Mouse (Mus musculus): ENCODE results near the gene Pcsk4. TPM values are rescaled to one million over a fixed set of nuclear protein-coding genes. Genes with fewer than 3 reads are reported as not detected.

The Pcsk4 gene
- polyA plus RNA-seq, 1 experiment from 2014 or later = 2.6 TPM

GRCm38 (mm10) chr10:80317011-80317410, 12.3 kb downstream of the Pcsk4 start:
- H3K4me3 ChIP-seq = no peak overlapping the region
- H3K4me2 ChIP-seq (replicated peaks) = no peak overlapping the region
- peaks cover 66% of the 10 kb centered on the region for H3K36me3 ChIP-seq
- H3K4me1 ChIP-seq = peaks cover 61% of the 10 kb centered on the region
- no peaks in the 10 kb centered on the region for H3K9me3 ChIP-seq
- H3K9ac ChIP-seq (replicated peaks) = no peak overlapping the region; the same call in 1 of the 2 replicates
- WGBS = 57% methylated on average over 10 of the region's 10 CpGs
- peak overlapping the region; percentile 4; the same call in 1 of the 2 replicates for H3K27ac ChIP-seq (replicated peaks)
- no peak for ATAC-seq (replicated peaks)
- no peaks in the 10 kb centered on the region for H3K27me3 ChIP-seq

- Histone ChIP-seq H3K4me2 (replicated peaks) (no peak overlapping the region), H3K36me3 (peaks cover 73% of the 10 kb centered on the region), H3K9me3 (no peaks in the 10 kb centered on the region), H3K27me3 (no peaks in the 10 kb centered on the region), H3K27ac (replicated peaks) (peak overlapping the region; percentile 4; the same call in 1 of the 2 replicates), H3K4me3 (no peak overlapping the region), H3K9ac (replicated peaks) (no peak overlapping the region), H3K4me1 (peaks cover 61% of the 10 kb centered on the region)
- peak; percentile 17; the same call in 1 of the 2 replicates for ATAC-seq (replicated peaks)
- WGBS = 27% methylated on average over 11 of the region's 11 CpGs
Observed at GRCm38 (mm10) chr10:80316359-80316781, 12.9 kb downstream of the Pcsk4 start.

- Histone ChIP-seq H3K9me3 (no peaks in the 10 kb centered on the region), H3K4me2 (replicated peaks) (no peak overlapping the region), H3K36me3 (peaks cover 83% of the 10 kb centered on the region), H3K27me3 (no peaks in the 10 kb centered on the region), H3K4me1 (peaks cover 57% of the 10 kb centered on the region), H3K4me3 (no peak overlapping the region), H3K27ac (replicated peaks) (no peak overlapping the region), H3K9ac (replicated peaks) (no peak overlapping the region)
- no peak for ATAC-seq (replicated peaks)
- 62% methylated on average over 27 of the region's 27 CpGs for WGBS
Observed at GRCm38 (mm10) chr10:80315315-80315714, 14.0 kb downstream of the Pcsk4 start.

GRCm38 (mm10) chr10:80314494-80315001, 14.8 kb downstream of the Pcsk4 start:
- no peak overlapping the region for H3K9ac ChIP-seq (replicated peaks)
- WGBS = 61% methylated on average over 16 of the region's 16 CpGs
- no peaks in the 10 kb centered on the region for H3K9me3 ChIP-seq

GRCm38 (mm10) chr10:80313627-80314201, 15.6 kb downstream of the Pcsk4 start:
- Histone ChIP-seq H3K27me3 (no peaks in the 10 kb centered on the region), H3K4me1 (peaks cover 43% of the 10 kb centered on the region), H3K9ac (replicated peaks) (no peak overlapping the region), H3K9me3 (no peaks in the 10 kb centered on the region), H3K36me3 (peaks cover 97% of the 10 kb centered on the region), H3K4me3 (no peak overlapping the region), H3K27ac (replicated peaks) (no peak overlapping the region), H3K4me2 (replicated peaks) (no peak overlapping the region)
- WGBS = 71% methylated on average over 20 of the region's 20 CpGs
- ATAC-seq (replicated peaks) = no peak

More at GRCm38 (mm10) chr10:80314494-80315001, 14.8 kb downstream of the Pcsk4 start:
- ATAC-seq (replicated peaks) = no peak
- H3K36me3 ChIP-seq = peaks cover 89% of the 10 kb centered on the region
- H3K27me3 ChIP-seq = no peaks in the 10 kb centered on the region
- H3K4me2 ChIP-seq (replicated peaks) = no peak overlapping the region
- H3K4me3 ChIP-seq = no peak overlapping the region
- peaks cover 51% of the 10 kb centered on the region for H3K4me1 ChIP-seq
- H3K27ac ChIP-seq (replicated peaks) = no peak overlapping the region

GRCm38 (mm10) chr10:80312586-80313504, 16.5 kb downstream of the Pcsk4 start:
- Histone ChIP-seq H3K4me3 (no peak overlapping the region), H3K9me3 (no peaks in the 10 kb centered on the region), H3K27me3 (no peaks in the 10 kb centered on the region), H3K4me2 (replicated peaks) (no peak overlapping the region), H3K36me3 (peaks cover 98% of the 10 kb centered on the region), H3K27ac (replicated peaks) (no peak overlapping the region), H3K9ac (replicated peaks) (no peak overlapping the region), H3K4me1 (peaks cover 38% of the 10 kb centered on the region)
- WGBS = 72% methylated on average over 54 of the region's 54 CpGs
- no peak for ATAC-seq (replicated peaks)

- H3K9me3 ChIP-seq = no peaks in the 10 kb centered on the region
- no peak overlapping the region for H3K27ac ChIP-seq (replicated peaks)
- no peaks in the 10 kb centered on the region for H3K27me3 ChIP-seq
- 93% methylated on average over 16 of the region's 16 CpGs for WGBS
- peaks cover 26% of the 10 kb centered on the region for H3K4me1 ChIP-seq
- no peak overlapping the region for H3K4me2 ChIP-seq (replicated peaks)
- no peak overlapping the region for H3K9ac ChIP-seq (replicated peaks)
- ATAC-seq (replicated peaks) = no peak
- H3K36me3 ChIP-seq = peaks cover 98% of the 10 kb centered on the region
- no peak overlapping the region for H3K4me3 ChIP-seq
Observed at GRCm38 (mm10) chr10:80311560-80311959, 17.7 kb downstream of the Pcsk4 start.

- Histone ChIP-seq H3K9ac (replicated peaks) (0 out of 2 replicates have a peak overlapping the region, but pooled peaks have one; percentile 7), H3K4me3 (peak overlapping the region; percentile 8), H3K4me2 (replicated peaks) (peak overlapping the region; percentile 28; the same call in 1 of the 2 replicates), H3K9me3 (no peaks in the 10 kb centered on the region), H3K4me1 (peaks cover 56% of the 10 kb centered on the region), H3K36me3 (peaks cover 71% of the 10 kb centered on the region), H3K27me3 (no peaks in the 10 kb centered on the region), H3K27ac (replicated peaks) (no peak overlapping the region)
- WGBS = 40% methylated on average over 25 of the region's 25 CpGs
- ATAC-seq (replicated peaks) = no peak
Observed at GRCm38 (mm10) chr10:80304862-80305261, 24.4 kb downstream of the Pcsk4 start.

- Histone ChIP-seq H3K4me2 (replicated peaks) (peak overlapping the region; percentile 28; the same call in 1 of the 2 replicates), H3K27ac (replicated peaks) (no peak overlapping the region), H3K27me3 (no peaks in the 10 kb centered on the region), H3K4me1 (peaks cover 58% of the 10 kb centered on the region), H3K4me3 (peak overlapping the region; percentile 8), H3K9me3 (no peaks in the 10 kb centered on the region), H3K36me3 (peaks cover 67% of the 10 kb centered on the region), H3K9ac (replicated peaks) (0 out of 2 replicates have a peak overlapping the region, but pooled peaks have one; percentile 7)
- 52% methylated on average over 12 of the region's 12 CpGs for WGBS
- no peak for ATAC-seq (replicated peaks)
Observed at GRCm38 (mm10) chr10:80304458-80304857, 24.8 kb downstream of the Pcsk4 start.

- Histone ChIP-seq H3K9ac (replicated peaks) (peak overlapping the region; percentile 99), H3K36me3 (peaks cover 47% of the 10 kb centered on the region), H3K27me3 (no peaks in the 10 kb centered on the region), H3K4me2 (replicated peaks) (peak overlapping the region; percentile 86), H3K4me1 (peaks cover 71% of the 10 kb centered on the region), H3K9me3 (no peaks in the 10 kb centered on the region), H3K4me3 (peak overlapping the region; percentile 76), H3K27ac (replicated peaks) (peak overlapping the region; percentile 97)
- ATAC-seq (replicated peaks) = no peak
- 20% methylated on average over 9 of the region's 9 CpGs for WGBS
Observed at GRCm38 (mm10) chr10:80302471-80302881, 26.8 kb downstream of the Pcsk4 start.

- H3K27me3 ChIP-seq = no peaks in the 10 kb centered on the region
- peaks cover 76% of the 10 kb centered on the region for H3K4me1 ChIP-seq
- peak overlapping the region; percentile 97 for H3K27ac ChIP-seq (replicated peaks)
- H3K9ac ChIP-seq (replicated peaks) = peak overlapping the region; percentile 99
- H3K36me3 ChIP-seq = peaks cover 43% of the 10 kb centered on the region
- peak overlapping the region; percentile 86 for H3K4me2 ChIP-seq (replicated peaks)
- 61% methylated on average over 5 of the region's 5 CpGs for WGBS
- H3K9me3 ChIP-seq = no peaks in the 10 kb centered on the region
- no peak for ATAC-seq (replicated peaks)
- peak overlapping the region; percentile 76 for H3K4me3 ChIP-seq
Observed at GRCm38 (mm10) chr10:80302082-80302355, 27.3 kb downstream of the Pcsk4 start.

All from forebrain, embryonic 15.5 days (tissue).